Mouse (Mus musculus) thymus, adult 2 months (tissue): ENCODE results near the gene Gm20388.

ENCODE experiments used
- CTCF ChIP-seq: fragments of 200-500 bp; IDR thresholded peaks from 2 replicates; pipeline ENCODE4 v1.5.1; 2012; ENCODE audit warnings: mild to moderate bottlenecking, control low read depth, low read length, moderate library complexity, borderline replicate concordance; ENCODE audit not compliant: control insufficient read depth, poor library complexity, insufficient read depth; ENCODE audit errors: extremely low read depth
- POLR2A ChIP-seq: fragments of 200-500 bp; IDR thresholded peaks from 2 replicates; pipeline ENCODE4 v1.6.1; 2012; ENCODE audit warnings: mild to moderate bottlenecking, low read length, control low read depth, moderate library complexity; ENCODE audit not compliant: control insufficient read depth, poor library complexity, insufficient read depth; ENCODE audit errors: extremely low read depth

DNA sequence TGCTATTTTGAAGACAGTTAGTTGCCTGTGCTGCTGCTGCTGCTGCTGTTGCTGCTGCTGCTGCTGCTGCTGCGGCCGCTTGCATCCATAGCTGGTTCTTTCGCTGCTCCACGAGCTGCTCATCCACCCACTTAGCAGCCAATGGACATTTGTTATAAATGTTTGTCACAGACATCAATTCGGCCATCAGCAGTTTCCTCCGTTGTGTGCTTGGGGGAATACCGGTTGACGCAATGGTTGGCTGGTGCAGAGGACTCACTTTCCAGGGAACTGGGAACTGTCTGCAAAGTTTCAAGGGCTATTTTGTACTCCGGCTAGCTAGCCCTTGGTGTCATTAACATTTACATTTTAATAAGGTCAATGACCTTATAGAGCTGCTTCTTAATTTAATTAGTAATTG, 793.6 kb downstream of the Gm20388 start:
- TF ChIP-seq POLR2A = no peak
- no peak for TF ChIP-seq CTCF
